ENCODE assay signal across 14 mouse cellular contexts in genomic region chr15:29234635-29235034, GRCm38 (mm10).
DNase-seq lines count a peak whose midpoint lies in the region; ATAC-seq and TF ChIP-seq lines count a peak whose summit lies in the region.
"Had no signal": no experiment of that assay in that cellular context is flagged by ENCODE, and none has a peak within 500 bp of the region (broad histone marks: within the 10 kb centered on the region; RNA-seq: fewer than 3 reads in every experiment).

No protein-coding gene starts in this region.

- TF ChIP-seq POLR2A in testis, adult 2 months (IDR thresholded peaks at IDR 0.05; ENCODE audit: control insufficient read depth, low read depth, low read length) = no peak

- H3K4me3 ChIP-seq in heart, postnatal 0 days (ENCODE audit: low read depth, low read length) = no peak overlapping the region
- H3K4me3 ChIP-seq in heart, embryonic 12.5 days = no peak overlapping the region
- H3K4me3 ChIP-seq in testis, adult 2 months (ENCODE audit: control insufficient read depth, low read depth, low read length) = no peak overlapping the region
- H3K4me3 ChIP-seq in midbrain, embryonic 10.5 days = no peak overlapping the region
- no peak overlapping the region for H3K4me3 ChIP-seq in forebrain, embryonic 12.5 days (replicated peaks)
- H3K4me3 ChIP-seq: hindbrain, embryonic 12.5 days; stomach, embryonic 15.5 days had no signal

- H3K4me1 ChIP-seq in heart, postnatal 0 days (ENCODE audit: control insufficient read depth, insufficient read depth) = no peaks in the 10 kb centered on the region
- no peaks in the 10 kb centered on the region for H3K4me1 ChIP-seq in heart, embryonic 12.5 days (replicated peaks)
- H3K4me1 ChIP-seq in testis, adult 2 months (ENCODE audit: control insufficient read depth, insufficient read depth, low read length) = no peaks in the 10 kb centered on the region
- no peaks in the 10 kb centered on the region for H3K4me1 ChIP-seq in midbrain, embryonic 10.5 days
- H3K4me1 ChIP-seq in forebrain, embryonic 12.5 days = no peaks in the 10 kb centered on the region
- H3K4me1 ChIP-seq: hindbrain, embryonic 12.5 days; stomach, embryonic 15.5 days had no signal

- ATAC-seq in heart, postnatal 0 days (ENCODE audit: insufficient read depth, low read depth) = no peak
- ATAC-seq in heart, embryonic 12.5 days (ENCODE audit: insufficient number of reproducible peaks, low FRiP score) = no peak
- no peak for ATAC-seq in forebrain, embryonic 12.5 days (ENCODE audit: low FRiP score)
- ATAC-seq: lung, postnatal 0 days had no signal

- no peak overlapping the region for H3K4me2 ChIP-seq in heart, postnatal 0 days (ENCODE audit: low read depth, low read length)
- H3K4me2 ChIP-seq in heart, embryonic 12.5 days = no peak overlapping the region
- H3K4me2 ChIP-seq in forebrain, embryonic 12.5 days = no peak overlapping the region
- H3K4me2 ChIP-seq: hindbrain, embryonic 12.5 days; stomach, embryonic 15.5 days had no signal

- H3K27me3 ChIP-seq in heart, postnatal 0 days (ENCODE audit: control insufficient read depth, insufficient read depth, low read length) = no peaks in the 10 kb centered on the region
- H3K27me3 ChIP-seq in heart, embryonic 12.5 days (replicated peaks) = no peaks in the 10 kb centered on the region
- H3K27me3 ChIP-seq in testis, adult 2 months (ENCODE audit: control insufficient read depth, insufficient read depth, low read length) = no peaks in the 10 kb centered on the region
- no peaks in the 10 kb centered on the region for H3K27me3 ChIP-seq in midbrain, embryonic 10.5 days (ENCODE audit: low read depth, poor library complexity, severe bottlenecking)
- H3K27me3 ChIP-seq in forebrain, embryonic 12.5 days = no peaks in the 10 kb centered on the region
- H3K27me3 ChIP-seq: CH12.LX; hindbrain, embryonic 12.5 days; stomach, embryonic 15.5 days had no signal

- DNase-seq in heart, postnatal 0 days (ENCODE audit: low spot score) = no peak
- no peak for DNase-seq in testis, postnatal 10 days (ENCODE audit: low spot score)
- DNase-seq in ZHBTc4 (ENCODE audit: low read depth, low spot score) = peak; percentile 23
- no peak for DNase-seq in midbrain, embryonic 10.5 days (ENCODE audit: low spot score)
- DNase-seq: cerebellum, postnatal 25 days; gastrocnemius, postnatal 25 days; kidney, adult 8-10 months had no signal

- no peak overlapping the region for H3K9ac ChIP-seq in heart, postnatal 0 days (replicated peaks; ENCODE audit: low read depth, low read length)
- no peak overlapping the region for H3K9ac ChIP-seq in heart, embryonic 12.5 days
- H3K9ac ChIP-seq in forebrain, embryonic 12.5 days = no peak overlapping the region
- H3K9ac ChIP-seq: hindbrain, embryonic 12.5 days; stomach, embryonic 15.5 days had no signal

- H3K9me3 ChIP-seq in heart, postnatal 0 days (replicated peaks; ENCODE audit: control insufficient read depth, low read length) = no peaks in the 10 kb centered on the region
- H3K9me3 ChIP-seq in heart, embryonic 12.5 days (replicated peaks) = no peaks in the 10 kb centered on the region
- no peaks in the 10 kb centered on the region for H3K9me3 ChIP-seq in midbrain, embryonic 10.5 days (replicated peaks)
- no peaks in the 10 kb centered on the region for H3K9me3 ChIP-seq in forebrain, embryonic 12.5 days
- H3K9me3 ChIP-seq: hindbrain, embryonic 12.5 days; stomach, embryonic 15.5 days had no signal

- TF ChIP-seq CTCF in heart, postnatal 0 days (IDR thresholded peaks at IDR 0.05; ENCODE audit: low read depth) = 0 out of 2 replicates have a peak, but pooled peaks have one; percentile 3
- TF ChIP-seq CTCF in testis, adult 2 months (IDR thresholded peaks at IDR 0.05; ENCODE audit: control insufficient read depth, insufficient read depth, insufficient replicate concordance, low read depth, low read length) = peak; percentile 26; the same call in 1 of the 2 replicates

- H3K27ac ChIP-seq in heart, postnatal 0 days (ENCODE audit: low read depth) = no peak overlapping the region
- no peak overlapping the region for H3K27ac ChIP-seq in heart, embryonic 12.5 days (ENCODE audit: poor library complexity, severe bottlenecking)
- no peak overlapping the region for H3K27ac ChIP-seq in testis, adult 2 months (ENCODE audit: control insufficient read depth, insufficient read depth, low read depth, low read length)
- no peak overlapping the region for H3K27ac ChIP-seq in midbrain, embryonic 10.5 days (replicated peaks)
- no peak overlapping the region for H3K27ac ChIP-seq in forebrain, embryonic 12.5 days
- H3K27ac ChIP-seq: hindbrain, embryonic 12.5 days; stomach, embryonic 15.5 days had no signal

- TF ChIP-seq EP300 in heart, postnatal 0 days (IDR thresholded peaks at IDR 0.05; ENCODE audit: low read depth) = no peak

- H3K36me3 ChIP-seq in heart, postnatal 0 days (replicated peaks; ENCODE audit: control insufficient read depth, insufficient read depth, low read length) = no peaks in the 10 kb centered on the region
- H3K36me3 ChIP-seq in heart, embryonic 12.5 days = no peaks in the 10 kb centered on the region
- H3K36me3 ChIP-seq in testis, adult 2 months (ENCODE audit: control insufficient read depth, insufficient read depth, low read length) = no peaks in the 10 kb centered on the region
- no peaks in the 10 kb centered on the region for H3K36me3 ChIP-seq in midbrain, embryonic 10.5 days
- H3K36me3 ChIP-seq in forebrain, embryonic 12.5 days (replicated peaks) = no peaks in the 10 kb centered on the region
- H3K36me3 ChIP-seq: hindbrain, embryonic 12.5 days; stomach, embryonic 15.5 days had no signal
